ENCODE assay signal across 8 mouse cellular contexts in genomic region chr2:179974651-179975471, GRCm38 (mm10). TPM values are rescaled to one million over a fixed set of nuclear protein-coding genes. Genes with fewer than 3 reads are reported as not detected.
A peak's percentile ranks its signal among the peaks of the same experiment; 100 is the strongest.
DNase-seq lines count a peak whose midpoint lies in the region; ATAC-seq and TF ChIP-seq lines count a peak whose summit lies in the region.

No protein-coding gene starts in this region.

- TF ChIP-seq POLR2A in embryonic fibroblast, embryonic 13.5 days (IDR thresholded peaks at IDR 0.05; ENCODE audit: low read depth, low read length): no peak

- peak overlapping the region; percentile 100 for H3K4me2 ChIP-seq in hindbrain, embryonic 16.5 days (ENCODE audit: low read length)
- H3K4me2 ChIP-seq in liver, embryonic 12.5 days: peak overlapping the region; percentile 99
- peak overlapping the region; percentile 99 for H3K4me2 ChIP-seq in midbrain, postnatal 0 days (ENCODE audit: low read depth, low read length, poor library complexity, severe bottlenecking)

- peak; percentile 23 for DNase-seq in T-cell, adult 2 months (ENCODE audit: low spot score)
- DNase-seq in midbrain, postnatal 0 days (ENCODE audit: low spot score): no peak
- DNase-seq in thymus, postnatal 36 days: peak; percentile 24 to 52
- DNase-seq in left cerebral cortex, adult 18-20 months (ENCODE audit: low spot score in 2 of 2): no peak

- WGBS in hindbrain, embryonic 16.5 days: 1% methylated on average over 36 of the region's 45 CpGs
- WGBS in liver, embryonic 12.5 days (ENCODE audit: insufficient replicate concordance): 6% methylated on average over 45 of the region's 45 CpGs
- 1% methylated on average over 44 of the region's 45 CpGs for WGBS in midbrain, postnatal 0 days

- no peak for TF ChIP-seq CTCF in E14TG2a.4 (conservative IDR thresholded peaks at IDR 0.05; ENCODE audit: low read length)
- TF ChIP-seq CTCF in embryonic fibroblast, embryonic 13.5 days (IDR thresholded peaks at IDR 0.05; ENCODE audit: borderline replicate concordance, insufficient read depth, low read length): no peak
- no peak for TF ChIP-seq CTCF in midbrain, postnatal 0 days (IDR thresholded peaks at IDR 0.05)

- peak overlapping the region; percentile 90 for H3K9ac ChIP-seq in hindbrain, embryonic 16.5 days (ENCODE audit: low read depth, low read length)
- peak overlapping the region; percentile 84 for H3K9ac ChIP-seq in liver, embryonic 12.5 days
- H3K9ac ChIP-seq in midbrain, postnatal 0 days (replicated peaks; ENCODE audit: low read length, poor library complexity, severe bottlenecking): peak overlapping the region; percentile 96

- no peaks in the 10 kb centered on the region for H3K9me3 ChIP-seq in E14TG2a.4 (ENCODE audit: low read length)
- H3K9me3 ChIP-seq in hindbrain, embryonic 16.5 days (ENCODE audit: control insufficient read depth, low read length): no peaks in the 10 kb centered on the region
- no peaks in the 10 kb centered on the region for H3K9me3 ChIP-seq in liver, embryonic 12.5 days (replicated peaks)
- H3K9me3 ChIP-seq in midbrain, postnatal 0 days (ENCODE audit: low read length): no peaks in the 10 kb centered on the region

- no peak overlapping the region for H3K27ac ChIP-seq in embryonic fibroblast, embryonic 13.5 days (ENCODE audit: insufficient read depth, low read length)
- H3K27ac ChIP-seq in hindbrain, embryonic 16.5 days (ENCODE audit: low read depth, low read length): no peak overlapping the region; the same call in 1 of the 2 replicates
- peak overlapping the region; percentile 25; the same call in 1 of the 2 replicates for H3K27ac ChIP-seq in liver, embryonic 12.5 days
- no peak overlapping the region for H3K27ac ChIP-seq in midbrain, postnatal 0 days (ENCODE audit: low read depth, low read length)

- peak overlapping the region; percentile 81 for H3K4me3 ChIP-seq in E14TG2a.4 (replicated peaks; ENCODE audit: low read length)
- H3K4me3 ChIP-seq in embryonic fibroblast, embryonic 13.5 days (ENCODE audit: insufficient read depth, low read length): peak overlapping the region; percentile 61
- peak overlapping the region; percentile 78 for H3K4me3 ChIP-seq in hindbrain, embryonic 16.5 days (ENCODE audit: low read length)
- H3K4me3 ChIP-seq in liver, embryonic 12.5 days: peak overlapping the region; percentile 81
- peak overlapping the region; percentile 79 for H3K4me3 ChIP-seq in midbrain, postnatal 0 days (ENCODE audit: low read depth, low read length)

- peaks cover 66% of the 10 kb centered on the region for H3K4me1 ChIP-seq in E14TG2a.4 (replicated peaks; ENCODE audit: low read depth, low read length)
- peaks cover 13% of the 10 kb centered on the region for H3K4me1 ChIP-seq in embryonic fibroblast, embryonic 13.5 days (ENCODE audit: control insufficient read depth, insufficient read depth, low read length)
- peaks cover 38% of the 10 kb centered on the region for H3K4me1 ChIP-seq in hindbrain, embryonic 16.5 days (ENCODE audit: control insufficient read depth, insufficient read depth, low read depth, low read length)
- peaks cover 67% of the 10 kb centered on the region for H3K4me1 ChIP-seq in liver, embryonic 12.5 days
- peaks cover 14% of the 10 kb centered on the region for H3K4me1 ChIP-seq in midbrain, postnatal 0 days (ENCODE audit: insufficient read depth, low read length)

- H3K27me3 ChIP-seq in E14TG2a.4 (ENCODE audit: insufficient read depth, low read length): peaks cover 5% of the 10 kb centered on the region
- H3K27me3 ChIP-seq in hindbrain, embryonic 16.5 days (replicated peaks; ENCODE audit: control insufficient read depth, insufficient read depth, low read length): no peaks in the 10 kb centered on the region
- no peaks in the 10 kb centered on the region for H3K27me3 ChIP-seq in liver, embryonic 12.5 days (replicated peaks)
- no peaks in the 10 kb centered on the region for H3K27me3 ChIP-seq in midbrain, postnatal 0 days (ENCODE audit: insufficient read depth, low read length)

- ATAC-seq in hindbrain, embryonic 16.5 days: no peak
- ATAC-seq in liver, embryonic 12.5 days: no peak
- no peak; the same call in 1 of the 2 replicates for ATAC-seq in midbrain, postnatal 0 days (ENCODE audit: low FRiP score)

- H3K36me3 ChIP-seq in E14TG2a.4 (ENCODE audit: insufficient read depth, low read length): peaks cover 15% of the 10 kb centered on the region
- H3K36me3 ChIP-seq in hindbrain, embryonic 16.5 days (ENCODE audit: control insufficient read depth, insufficient read depth, low read length): no peaks in the 10 kb centered on the region
- H3K36me3 ChIP-seq in liver, embryonic 12.5 days: no peaks in the 10 kb centered on the region
- H3K36me3 ChIP-seq in midbrain, postnatal 0 days (ENCODE audit: insufficient read depth, low read length): no peaks in the 10 kb centered on the region

RNA-seq across cellular contexts. Expression of gene Taf4, which starts 1.6 kb away (rescaled TPM):
- polyA plus RNA-seq in embryonic fibroblast, embryonic 13.5 days (2011; ENCODE audit: insufficient read length, low read depth, missing spikeins): 10.4 and 11.5 TPM in 2 replicates
- 2.8 and 3.0 TPM in 2 replicates for polyA plus RNA-seq in hindbrain, embryonic 16.5 days (2015; fragmentation: Nextera tagmentation; extraction: Ambion mirVana)
- polyA plus RNA-seq in liver, embryonic 12.5 days (2016; fragmentation: Nextera tagmentation; extraction: Ambion mirVana): 2.2 and 2.6 TPM in 2 replicates
- 11.4 and 15.0 TPM in 2 replicates for total RNA-seq in midbrain, postnatal 0 days (2014; rRNA removed)
- 2.2 and 2.9 TPM in 2 replicates for polyA plus RNA-seq in midbrain, postnatal 0 days (2015; fragmentation: Nextera tagmentation; extraction: Ambion mirVana)
- total RNA-seq in left cerebral cortex, adult 18-20 months (2021): 10 to 100 TPM; 20.5 to 21.6 TPM

RNA-seq across cellular contexts. Expression of gene Lsm14b, which starts 49.9 kb away (rescaled TPM):
- 54.7 and 63.3 TPM in 2 replicates for polyA plus RNA-seq in embryonic fibroblast, embryonic 13.5 days (2011; ENCODE audit: insufficient read length, low read depth, missing spikeins)
- 9.3 and 17.8 TPM in 2 replicates for polyA plus RNA-seq in hindbrain, embryonic 16.5 days (2015; fragmentation: Nextera tagmentation; extraction: Ambion mirVana)
- polyA plus RNA-seq in liver, embryonic 12.5 days (2016; fragmentation: Nextera tagmentation; extraction: Ambion mirVana): 2.4 and 2.7 TPM in 2 replicates
- total RNA-seq in midbrain, postnatal 0 days (2014; rRNA removed): 113 and 118 TPM in 2 replicates
- polyA plus RNA-seq in midbrain, postnatal 0 days (2015; fragmentation: Nextera tagmentation; extraction: Ambion mirVana): 22.0 and 23.6 TPM in 2 replicates
- 100 to 1,000 TPM; 104 to 106 TPM for total RNA-seq in left cerebral cortex, adult 18-20 months (2021)

Comparison
In these comparisons a context has a peak if more than half of its experiments do, and no peak if none do; other contexts are left out.
1. DNase-seq: peak in T-cell, adult 2 months (single experiment) and thymus, postnatal 36 days (2 of 2); none in midbrain, postnatal 0 days (single experiment) and left cerebral cortex, adult 18-20 months (0 of 2).
2. Peak in every context shown above with its lines, with median percentiles within 50 percentile points of each other: H3K4me3 ChIP-seq, H3K4me2 ChIP-seq and H3K9ac ChIP-seq.